Mouse (Mus musculus): ENCODE results near the gene Zfp949. TPM values are rescaled to one million over a fixed set of nuclear protein-coding genes. Genes with fewer than 3 reads are reported as not detected.
"Not testable (repeated sequence)": the region's sequence is repeated elsewhere in the genome, so short reads cannot be mapped to it uniquely, and the experiment has no call there.

The Zfp949 gene
- polyA plus RNA-seq, 1 experiment from 2014 or later: 8.5 TPM

- ATAC-seq (ENCODE audit: insufficient number of reproducible peaks, insufficient read depth, low FRiP score, low read depth): no peak
- Histone ChIP-seq H3K27me3 (ENCODE audit: control insufficient read depth, insufficient read depth, low read length) (no peaks in the 10 kb centered on the region), H3K36me3 (ENCODE audit: control insufficient read depth, insufficient read depth, low read length) (no peaks in the 10 kb centered on the region), H3K9me3 (ENCODE audit: control insufficient read depth, low read length) (no peaks in the 10 kb centered on the region), H3K9ac (ENCODE audit: low read length) (no peak overlapping the region), H3K27ac (replicated peaks in 1 of 2; ENCODE audit: control insufficient read depth in 1 of 2, insufficient read depth in 1 of 2, low read depth in 2 of 2, low read length in 2 of 2) (no peak overlapping the region), H3K4me1 (ENCODE audit: control insufficient read depth in 2 of 2, insufficient read depth in 2 of 2, low read length in 2 of 2) (peaks cover 2 to 12% of the 10 kb centered on the region in 2 experiments; a peak in 3 of 4 replicates), H3K4me3 (ENCODE audit: control insufficient read depth in 1 of 2, insufficient read depth in 1 of 2, low read depth in 1 of 2, low read length in 2 of 2) (no peak overlapping the region), H3K4me2 (ENCODE audit: low read length) (no peak overlapping the region)
- 30% methylated on average over 3 of the region's 3 CpGs for WGBS
Observed at GRCm38 (mm10) chr9:88545534-88545933, 2.3 kb upstream of the Zfp949 start.

GRCm38 (mm10) chr9:88546166-88546565, 1.7 kb upstream of the Zfp949 start:
- WGBS: 4% methylated on average over 2 of the region's 2 CpGs
- no peak overlapping the region for H3K27ac ChIP-seq (replicated peaks in 1 of 2; ENCODE audit: control insufficient read depth in 1 of 2, insufficient read depth in 1 of 2, low read depth in 2 of 2, low read length in 2 of 2)
- no peaks in the 10 kb centered on the region for H3K36me3 ChIP-seq (ENCODE audit: control insufficient read depth, insufficient read depth, low read length)
- no peak overlapping the region for H3K4me3 ChIP-seq (ENCODE audit: control insufficient read depth in 1 of 2, insufficient read depth in 1 of 2, low read depth in 1 of 2, low read length in 2 of 2)
- H3K9ac ChIP-seq (ENCODE audit: low read length): no peak overlapping the region
- no peak for ATAC-seq (ENCODE audit: insufficient number of reproducible peaks, insufficient read depth, low FRiP score, low read depth)
- H3K4me1 ChIP-seq (ENCODE audit: control insufficient read depth in 2 of 2, insufficient read depth in 2 of 2, low read length in 2 of 2): peaks cover 2 to 12% of the 10 kb centered on the region in 2 experiments; a peak in 3 of 4 replicates
- no peaks in the 10 kb centered on the region for H3K9me3 ChIP-seq (ENCODE audit: control insufficient read depth, low read length)
- no peaks in the 10 kb centered on the region for H3K27me3 ChIP-seq (ENCODE audit: control insufficient read depth, insufficient read depth, low read length)
- no peak overlapping the region for H3K4me2 ChIP-seq (ENCODE audit: low read length)

GRCm38 (mm10) chr9:88546657-88547056, 1.2 kb upstream of the Zfp949 start:
- no peak overlapping the region for H3K27ac ChIP-seq (replicated peaks in 1 of 2; ENCODE audit: control insufficient read depth in 1 of 2, insufficient read depth in 1 of 2, low read depth in 2 of 2, low read length in 2 of 2)
- H3K9ac ChIP-seq (ENCODE audit: low read length): no peak overlapping the region
- no peaks in the 10 kb centered on the region for H3K36me3 ChIP-seq (ENCODE audit: control insufficient read depth, insufficient read depth, low read length)
- H3K4me3 ChIP-seq (ENCODE audit: control insufficient read depth in 1 of 2, insufficient read depth in 1 of 2, low read depth in 1 of 2, low read length in 2 of 2): no peak overlapping the region
- H3K4me1 ChIP-seq (ENCODE audit: control insufficient read depth in 2 of 2, insufficient read depth in 2 of 2, low read length in 2 of 2): peaks cover 2 to 12% of the 10 kb centered on the region in 2 experiments; a peak in 3 of 4 replicates
- ATAC-seq (ENCODE audit: insufficient number of reproducible peaks, insufficient read depth, low FRiP score, low read depth): no peak
- no peaks in the 10 kb centered on the region for H3K27me3 ChIP-seq (ENCODE audit: control insufficient read depth, insufficient read depth, low read length)
- H3K9me3 ChIP-seq (ENCODE audit: control insufficient read depth, low read length): no peaks in the 10 kb centered on the region
- 61% methylated on average over 8 of the region's 8 CpGs for WGBS
- no peak overlapping the region for H3K4me2 ChIP-seq (ENCODE audit: low read length)

GRCm38 (mm10) chr9:88547270-88547669, 550 bp upstream of the Zfp949 start:
- H3K27ac ChIP-seq (replicated peaks in 1 of 2; ENCODE audit: control insufficient read depth in 1 of 2, insufficient read depth in 1 of 2, low read depth in 2 of 2, low read length in 2 of 2): peak overlapping the region in 1 of 2 experiments; percentile 56; a peak in 1 of 4 replicates
- H3K4me3 ChIP-seq (ENCODE audit: control insufficient read depth in 1 of 2, insufficient read depth in 1 of 2, low read depth in 1 of 2, low read length in 2 of 2): peak overlapping the region in 1 of 2 experiments; percentile 91; a peak in 3 of 4 replicates
- H3K9me3 ChIP-seq (ENCODE audit: control insufficient read depth, low read length): no peaks in the 10 kb centered on the region
- no peaks in the 10 kb centered on the region for H3K27me3 ChIP-seq (ENCODE audit: control insufficient read depth, insufficient read depth, low read length)
- H3K36me3 ChIP-seq (ENCODE audit: control insufficient read depth, insufficient read depth, low read length): no peaks in the 10 kb centered on the region
- peak; percentile 54 for ATAC-seq (ENCODE audit: insufficient number of reproducible peaks, insufficient read depth, low FRiP score, low read depth)
- 32% methylated on average over 7 of the region's 7 CpGs for WGBS
- peak overlapping the region; percentile 70 for H3K9ac ChIP-seq (ENCODE audit: low read length)
- peak overlapping the region; percentile 94 for H3K4me2 ChIP-seq (ENCODE audit: low read length)
- peaks cover 2 to 12% of the 10 kb centered on the region in 2 experiments; a peak in 3 of 4 replicates for H3K4me1 ChIP-seq (ENCODE audit: control insufficient read depth in 2 of 2, insufficient read depth in 2 of 2, low read length in 2 of 2)

- peak overlapping the region in 1 of 2 experiments; percentile 56; a peak in 3 of 4 replicates for H3K27ac ChIP-seq (replicated peaks in 1 of 2; ENCODE audit: control insufficient read depth in 1 of 2, insufficient read depth in 1 of 2, low read depth in 2 of 2, low read length in 2 of 2)
- peak overlapping the region; percentile 83 to 91 for H3K4me3 ChIP-seq (ENCODE audit: control insufficient read depth in 1 of 2, insufficient read depth in 1 of 2, low read depth in 1 of 2, low read length in 2 of 2)
- WGBS: 3% methylated on average over 8 of the region's 8 CpGs
Observed at GRCm38 (mm10) chr9:88548614-88548945, 760 bp downstream of the Zfp949 start.

GRCm38 (mm10) chr9:88553071-88553470, 5.3 kb downstream of the Zfp949 start:
- WGBS: 98% methylated on average over 14 of the region's 14 CpGs
- no peak overlapping the region for H3K4me2 ChIP-seq (ENCODE audit: low read length)
- no peak for ATAC-seq (ENCODE audit: insufficient number of reproducible peaks, insufficient read depth, low FRiP score, low read depth)
- no peak overlapping the region for H3K27ac ChIP-seq (replicated peaks in 1 of 2; ENCODE audit: control insufficient read depth in 1 of 2, insufficient read depth in 1 of 2, low read depth in 2 of 2, low read length in 2 of 2)
- no peaks in the 10 kb centered on the region for H3K9me3 ChIP-seq (ENCODE audit: control insufficient read depth, low read length)
- no peaks in the 10 kb centered on the region for H3K27me3 ChIP-seq (ENCODE audit: control insufficient read depth, insufficient read depth, low read length)
- no peak overlapping the region for H3K4me3 ChIP-seq (ENCODE audit: control insufficient read depth in 1 of 2, insufficient read depth in 1 of 2, low read depth in 1 of 2, low read length in 2 of 2)
- H3K36me3 ChIP-seq (ENCODE audit: control insufficient read depth, insufficient read depth, low read length): peaks cover 24% of the 10 kb centered on the region
- H3K9ac ChIP-seq (ENCODE audit: low read length): no peak overlapping the region
- peaks cover 2 to 12% of the 10 kb centered on the region in 2 experiments; a peak in 3 of 4 replicates for H3K4me1 ChIP-seq (ENCODE audit: control insufficient read depth in 2 of 2, insufficient read depth in 2 of 2, low read length in 2 of 2)

More at GRCm38 (mm10) chr9:88548614-88548945, 760 bp downstream of the Zfp949 start:
- Histone ChIP-seq H3K27me3 (ENCODE audit: control insufficient read depth, insufficient read depth, low read length) (no peaks in the 10 kb centered on the region), H3K9ac (ENCODE audit: low read length) (peak overlapping the region; percentile 70), H3K4me2 (ENCODE audit: low read length) (peak overlapping the region; percentile 94), H3K36me3 (ENCODE audit: control insufficient read depth, insufficient read depth, low read length) (peaks cover 3% of the 10 kb centered on the region; the same call in 1 of the 2 replicates), H3K9me3 (ENCODE audit: control insufficient read depth, low read length) (no peaks in the 10 kb centered on the region), H3K4me1 (ENCODE audit: control insufficient read depth in 2 of 2, insufficient read depth in 2 of 2, low read length in 2 of 2) (peaks cover 2 to 12% of the 10 kb centered on the region in 2 experiments; a peak in 3 of 4 replicates)
- no peak for ATAC-seq (ENCODE audit: insufficient number of reproducible peaks, insufficient read depth, low FRiP score, low read depth)

- Histone ChIP-seq H3K4me3 (ENCODE audit: control insufficient read depth in 1 of 2, insufficient read depth in 1 of 2, low read depth in 1 of 2, low read length in 2 of 2) (no peak overlapping the region), H3K9me3 (ENCODE audit: control insufficient read depth, low read length) (0 out of 2 replicates have a peak, but pooled peaks cover 3% of the 10 kb centered on the region), H3K4me2 (ENCODE audit: low read length) (no peak overlapping the region), H3K36me3 (ENCODE audit: control insufficient read depth, insufficient read depth, low read length) (peaks cover 46% of the 10 kb centered on the region), H3K4me1 (ENCODE audit: control insufficient read depth in 2 of 2, insufficient read depth in 2 of 2, low read length in 2 of 2) (no peaks in the 10 kb centered on the region), H3K27ac (replicated peaks in 1 of 2; ENCODE audit: control insufficient read depth in 1 of 2, insufficient read depth in 1 of 2, low read depth in 2 of 2, low read length in 2 of 2) (no peak overlapping the region), H3K27me3 (ENCODE audit: control insufficient read depth, insufficient read depth, low read length) (no peaks in the 10 kb centered on the region), H3K9ac (ENCODE audit: low read length) (no peak overlapping the region)
- WGBS: 84% methylated on average over 4 of the region's 4 CpGs
- no peak for ATAC-seq (ENCODE audit: insufficient number of reproducible peaks, insufficient read depth, low FRiP score, low read depth)
Observed at GRCm38 (mm10) chr9:88558146-88558545, 10.3 kb downstream of the Zfp949 start.

- not testable (repeated sequence) for H3K4me2 ChIP-seq (ENCODE audit: low read length); H3K4me3 ChIP-seq (ENCODE audit: control insufficient read depth in 1 of 2, insufficient read depth in 1 of 2, low read depth in 1 of 2, low read length in 2 of 2); H3K27me3 ChIP-seq (ENCODE audit: control insufficient read depth, insufficient read depth, low read length); H3K27ac ChIP-seq (replicated peaks in 1 of 2; ENCODE audit: control insufficient read depth in 1 of 2, insufficient read depth in 1 of 2, low read depth in 2 of 2, low read length in 2 of 2); H3K9me3 ChIP-seq (ENCODE audit: control insufficient read depth, low read length); H3K4me1 ChIP-seq (ENCODE audit: control insufficient read depth in 2 of 2, insufficient read depth in 2 of 2, low read length in 2 of 2); H3K9ac ChIP-seq (ENCODE audit: low read length); ATAC-seq (ENCODE audit: insufficient number of reproducible peaks, insufficient read depth, low FRiP score, low read depth)
- peaks cover 48% of the 10 kb centered on the region for H3K36me3 ChIP-seq (ENCODE audit: control insufficient read depth, insufficient read depth, low read length)
- 96% methylated on average over 2 of the region's 2 CpGs for WGBS
Observed at GRCm38 (mm10) chr9:88561476-88561875, 13.7 kb downstream of the Zfp949 start.

Measured in heart, embryonic 14.5 days (tissue).